In genomic region chr4:47352803-47353388, GRCm38 (mm10) we compare ENCODE assay signal across 7 mouse cellular contexts. TPM values are rescaled to one million over a fixed set of nuclear protein-coding genes. Genes with fewer than 3 reads are reported as not detected.
DNase-seq lines count a peak whose midpoint lies in the region; ATAC-seq lines count a peak whose summit lies in the region.

TSS of gene Tgfbr1 (plus strand) at chr4:47353222.

- peak within 1 kb of the TSS; percentile 96 for H3K4me3 ChIP-seq in intestine, embryonic 15.5 days (replicated peaks)
- peak within 1 kb of the TSS; percentile 97 for H3K4me3 ChIP-seq in midbrain, embryonic 10.5 days

- H3K27me3 ChIP-seq in intestine, embryonic 15.5 days (replicated peaks), result no peaks in the 10 kb centered on the region
- peaks cover 29% of the 10 kb centered on the region for H3K27me3 ChIP-seq in midbrain, embryonic 10.5 days (ENCODE audit: low read depth, poor library complexity, severe bottlenecking)

- H3K27ac ChIP-seq in intestine, embryonic 15.5 days, result peak within 1 kb of the TSS; percentile 95
- peak within 1 kb of the TSS; percentile 98 for H3K27ac ChIP-seq in midbrain, embryonic 10.5 days (replicated peaks)

- peak within 1 kb of the TSS; percentile 85 for H3K9ac ChIP-seq in intestine, embryonic 15.5 days

- no peaks in the 10 kb centered on the region for H3K9me3 ChIP-seq in intestine, embryonic 15.5 days
- H3K9me3 ChIP-seq in midbrain, embryonic 10.5 days (replicated peaks), result no peaks in the 10 kb centered on the region

- H3K4me1 ChIP-seq in intestine, embryonic 15.5 days (replicated peaks), result 0 out of 2 replicates have a peak, but pooled peaks cover 2% of the 10 kb centered on the region
- H3K4me1 ChIP-seq in midbrain, embryonic 10.5 days, result peaks cover 48% of the 10 kb centered on the region

- intact Hi-C loops in gastrocnemius, postnatal 36 days (cut with DNase I), result loop anchor here (2.0 to 5.0 kb wide), 2 partner anchors 44 to 102 kb away; no protein-coding TSS in a partner anchor
- intact Hi-C loops in left cerebral cortex, postnatal 25 days (cut with DNase I), result loop anchor here (1.0 to 5.0 kb wide), 4 partner anchors 38 to 689 kb away; no protein-coding TSS in a partner anchor

- WGBS in intestine, embryonic 15.5 days, result under 1% methylated on average over 61 of the region's 65 CpGs
- under 1% methylated on average over 65 of the region's 65 CpGs for WGBS in midbrain, embryonic 10.5 days

- no peaks in the 10 kb centered on the region for H3K36me3 ChIP-seq in intestine, embryonic 15.5 days
- H3K36me3 ChIP-seq in midbrain, embryonic 10.5 days, result no peaks in the 10 kb centered on the region

- ATAC-seq in intestine, embryonic 15.5 days, result peak; percentile 99

- peak; percentile 100 for DNase-seq in adrenal gland, adult 2 months
- DNase-seq in embryo, embryonic 11.5 days (ENCODE audit: low read depth, low spot score), result peak; percentile 95
- peak; percentile 95 to 99 for DNase-seq in gastrocnemius, postnatal 36 days
- DNase-seq in left cerebral cortex, postnatal 25 days (ENCODE audit: low spot score in 2 of 2), result peak; percentile 94 to 96
- peak; percentile 99 for DNase-seq in midbrain, embryonic 10.5 days (ENCODE audit: low spot score)
- DNase-seq in right cerebral cortex, postnatal 4 days, result peak; percentile 94

- peak within 1 kb of the TSS; percentile 98 for H3K4me2 ChIP-seq in intestine, embryonic 15.5 days (replicated peaks)

RNA-seq across cellular contexts. Expression of gene Tgfbr1, which starts in this region (rescaled TPM):
- total RNA-seq in adrenal gland, adult 2 months (2021), result 10 to 100 TPM; 30.1 to 36.9 TPM
- polyA plus RNA-seq in adrenal gland, adult 2 months (2012; rRNA removed), result 2.2 and 2.5 TPM in 2 replicates
- 10 to 100 TPM; 19.1 to 19.2 TPM for total RNA-seq in gastrocnemius, postnatal 36 days (2021)
- 24.3 and 28.0 TPM in 2 replicates for polyA plus RNA-seq in intestine, embryonic 15.5 days (2015; fragmentation: Nextera tagmentation; extraction: Ambion mirVana)
- 10 to 100 TPM; 18.4 to 18.8 TPM for total RNA-seq in left cerebral cortex, postnatal 25 days (2021)
- polyA plus RNA-seq in midbrain, embryonic 10.5 days (2016; fragmentation: Nextera tagmentation; extraction: Ambion mirVana), result 90.0 and 110 TPM in 2 replicates

Comparison
In these comparisons a context has a peak if more than half of its experiments do, and no peak if none do; other contexts are left out.
1. Peak in every context shown above with its lines: DNase-seq, ATAC-seq, H3K4me3 ChIP-seq and H3K27ac ChIP-seq.